Mouse (Mus musculus) liver, embryonic 11.5 days (tissue): ENCODE results near the gene B3glct. TPM values are rescaled to one million over a fixed set of nuclear protein-coding genes. Genes with fewer than 3 reads are reported as not detected.
A peak's percentile ranks its signal among the peaks of the same experiment; 100 is the strongest.

Experiments used
- ATAC-seq: fragments of 200-750 bp; cut with Nextera tagmentation; replicated peaks from 2 replicates; pipeline ENCODE4 v1.8.0; 2017; ENCODE audit warnings: moderate number of reproducible peaks, mild to moderate bottlenecking, moderate TSS enrichment, moderate library complexity; ENCODE audit not compliant: low FRiP score
- DNase-seq: peaks from one replicate; pipeline ENCODE4 v3.0.0-alpha.2; 2017; ENCODE audit warnings: low spot score
- H3K27ac ChIP-seq: fragments of 300-500 bp; sonication (generic); 2 replicates; pipeline ENCODE4 v1.5.1; 2014; ENCODE audit warnings: mild to moderate bottlenecking, low read depth, low read length, control low read depth
- H3K27me3 ChIP-seq: fragments of 300-500 bp; sonication (generic); replicated peaks from 2 replicates; pipeline ENCODE4 v1.6.1; 2014; ENCODE audit warnings: low read length, mixed read lengths; ENCODE audit not compliant: control insufficient read depth, insufficient read depth
- H3K36me3 ChIP-seq: fragments of 300-500 bp; sonication (generic); 2 replicates; pipeline ENCODE4 v1.6.1; 2014; ENCODE audit warnings: mild to moderate bottlenecking, low read length, moderate library complexity, mixed read lengths; ENCODE audit not compliant: control insufficient read depth, insufficient read depth
- H3K4me1 ChIP-seq: fragments of 300-500 bp; sonication (generic); replicated peaks from 2 replicates; pipeline ENCODE4 v1.6.1; 2014; ENCODE audit warnings: low read length, mixed read lengths; ENCODE audit not compliant: control insufficient read depth, insufficient read depth
- H3K4me2 ChIP-seq: fragments of 300-500 bp; sonication (generic); 2 replicates; pipeline ENCODE4 v1.6.1; 2014; ENCODE audit warnings: mild to moderate bottlenecking, control low read depth, moderate library complexity
- H3K4me3 ChIP-seq: fragments of 300-500 bp; sonication (generic); 2 replicates; pipeline ENCODE4 v1.5.1; 2014; ENCODE audit warnings: low read depth, low read length, control low read depth
- H3K9ac ChIP-seq: fragments of 300-500 bp; sonication (generic); 2 replicates; pipeline ENCODE4 v1.6.1; 2014; ENCODE audit warnings: low read depth, low read length, control low read depth
- H3K9me3 ChIP-seq: fragments of 300-500 bp; sonication (generic); 2 replicates; pipeline ENCODE4 v1.6.1; 2016; ENCODE audit warnings: low read length, inconsistent platforms, mixed read lengths; ENCODE audit not compliant: control insufficient read depth
- WGBS: fragments of 180-500 bp; shearing (Covaris S2); extraction: QIAGEN DNeasy Blood & Tissue Kit; methylation state at CpG from one replicate; pipeline ENCODE4 v1.1.7; 2014; 5-methylcytosine and 5-hydroxymethylcytosine counted together
- polyA plus RNA-seq: library from polyadenylated mRNA; unstranded; fragments of >200 nt; fragmentation: Nextera tagmentation; extraction: Ambion mirVana; gene quantifications from 2 replicates; pipeline ENCODE4 v1.2.1, GENCODE M21; 2014

The B3glct gene
- polyA plus RNA-seq, 1 experiment from 2014 or later: 13.2 TPM

- no peak for DNase-seq
- Histone ChIP-seq H3K4me3 (no peak overlapping the region), H3K36me3 (no peaks in the 10 kb centered on the region), H3K9ac (0 out of 2 replicates have a peak overlapping the region, but pooled peaks have one; percentile 34), H3K9me3 (no peaks in the 10 kb centered on the region), H3K4me1 (peaks cover 2% of the 10 kb centered on the region), H3K27me3 (no peaks in the 10 kb centered on the region), H3K4me2 (peak overlapping the region; percentile 7), H3K27ac (no peak overlapping the region)
- ATAC-seq: no peak
- whole genome bisulfite sequencing: 78% methylated on average over 11 of the region's 11 CpGs
These were observed 35.1 kb upstream of the B3glct start for GRCm38 (mm10) chr5:149642783-149643509.

GRCm38 (mm10) chr5:149647367-149648115 lies 30.5 kb upstream of the B3glct start:
- Histone ChIP-seq H3K27me3 (no peaks in the 10 kb centered on the region), H3K4me1 (peaks cover 17% of the 10 kb centered on the region), H3K4me3 (no peak overlapping the region), H3K9me3 (no peaks in the 10 kb centered on the region), H3K36me3 (no peaks in the 10 kb centered on the region), H3K9ac (peak overlapping the region; percentile 28; the same call in 1 of the 2 replicates), H3K4me2 (no peak overlapping the region), H3K27ac (peak overlapping the region; percentile 98)
- ATAC-seq (no peak), DNase-seq (no peak)
- 72% methylated on average over 8 of the region's 8 CpGs for WGBS

- Histone ChIP-seq H3K36me3 (no peaks in the 10 kb centered on the region), H3K4me3 (no peak overlapping the region), H3K27ac (peak overlapping the region; percentile 98), H3K27me3 (no peaks in the 10 kb centered on the region), H3K4me1 (peaks cover 17% of the 10 kb centered on the region), H3K4me2 (peak overlapping the region; percentile 54), H3K9me3 (no peaks in the 10 kb centered on the region), H3K9ac (peak overlapping the region; percentile 58)
- no peak for DNase-seq
- peak; percentile 6; the same call in 1 of the 2 replicates for ATAC-seq
- WGBS: 53% methylated on average over 4 of the region's 4 CpGs
These were observed 29.8 kb upstream of the B3glct start for GRCm38 (mm10) chr5:149648196-149648595.

GRCm38 (mm10) chr5:149648895-149649406 lies 29.1 kb upstream of the B3glct start:
- Histone ChIP-seq H3K9me3 (no peaks in the 10 kb centered on the region), H3K27me3 (no peaks in the 10 kb centered on the region), H3K36me3 (no peaks in the 10 kb centered on the region), H3K4me1 (peaks cover 17% of the 10 kb centered on the region), H3K4me2 (peak overlapping the region; percentile 54), H3K27ac (peak overlapping the region; percentile 98), H3K4me3 (no peak overlapping the region), H3K9ac (peak overlapping the region; percentile 58)
- WGBS: 28% methylated on average over 6 of the region's 6 CpGs
- ATAC-seq (peak; percentile 97), DNase-seq (peak; percentile 53)

- Histone ChIP-seq H3K4me3 (no peak overlapping the region), H3K4me1 (peaks cover 17% of the 10 kb centered on the region), H3K27ac (peak overlapping the region; percentile 98), H3K9ac (peak overlapping the region; percentile 38), H3K4me2 (peak overlapping the region; percentile 54), H3K27me3 (no peaks in the 10 kb centered on the region), H3K36me3 (no peaks in the 10 kb centered on the region), H3K9me3 (no peaks in the 10 kb centered on the region)
- DNase-seq (no peak), ATAC-seq (peak; percentile 33)
- WGBS: 70% methylated on average over 14 of the region's 14 CpGs
These were observed 28.4 kb upstream of the B3glct start for GRCm38 (mm10) chr5:149649499-149650178.

GRCm38 (mm10) chr5:149650179-149650553 lies 27.9 kb upstream of the B3glct start:
- peak overlapping the region; percentile 98 for H3K27ac ChIP-seq
- no peak for ATAC-seq
- no peaks in the 10 kb centered on the region for H3K36me3 ChIP-seq
- WGBS: 64% methylated on average over 4 of the region's 4 CpGs
- no peak for DNase-seq
- peak overlapping the region; percentile 54; the same call in 1 of the 2 replicates for H3K4me2 ChIP-seq
- no peaks in the 10 kb centered on the region for H3K9me3 ChIP-seq
- peak overlapping the region; percentile 38 for H3K9ac ChIP-seq
- no peak overlapping the region for H3K4me3 ChIP-seq
- peaks cover 17% of the 10 kb centered on the region for H3K4me1 ChIP-seq
- H3K27me3 ChIP-seq: no peaks in the 10 kb centered on the region

- no peak overlapping the region for H3K4me2 ChIP-seq
- no peak overlapping the region for H3K4me3 ChIP-seq
- no peak for ATAC-seq
- H3K36me3 ChIP-seq: no peaks in the 10 kb centered on the region
- no peaks in the 10 kb centered on the region for H3K4me1 ChIP-seq
- H3K27me3 ChIP-seq: no peaks in the 10 kb centered on the region
- no peak overlapping the region for H3K27ac ChIP-seq
- H3K9me3 ChIP-seq: no peaks in the 10 kb centered on the region
- H3K9ac ChIP-seq: no peak overlapping the region
- WGBS: 89% methylated on average over 9 of the region's 9 CpGs
- DNase-seq: no peak
These were observed 22.4 kb upstream of the B3glct start for GRCm38 (mm10) chr5:149655636-149656035.

- H3K27ac ChIP-seq: no peak overlapping the region
- no peak for DNase-seq
- ATAC-seq: no peak
- no peak overlapping the region for H3K4me3 ChIP-seq
- H3K9me3 ChIP-seq: peaks cover 3% of the 10 kb centered on the region; the same call in 1 of the 2 replicates
- no peaks in the 10 kb centered on the region for H3K36me3 ChIP-seq
- H3K9ac ChIP-seq: no peak overlapping the region
- 53% methylated on average over 3 of the region's 3 CpGs for WGBS
- no peaks in the 10 kb centered on the region for H3K27me3 ChIP-seq
- H3K4me1 ChIP-seq: no peaks in the 10 kb centered on the region
- H3K4me2 ChIP-seq: no peak overlapping the region
These were observed 20.0 kb upstream of the B3glct start for GRCm38 (mm10) chr5:149658022-149658421.
